Mouse (Mus musculus): ENCODE measurements around the gene Gm49776.
"Not testable (repeated sequence)": the region's sequence is repeated elsewhere in the genome, so short reads cannot be mapped to it uniquely, and the experiment has no call there.

The Gm49776 gene

DNA sequence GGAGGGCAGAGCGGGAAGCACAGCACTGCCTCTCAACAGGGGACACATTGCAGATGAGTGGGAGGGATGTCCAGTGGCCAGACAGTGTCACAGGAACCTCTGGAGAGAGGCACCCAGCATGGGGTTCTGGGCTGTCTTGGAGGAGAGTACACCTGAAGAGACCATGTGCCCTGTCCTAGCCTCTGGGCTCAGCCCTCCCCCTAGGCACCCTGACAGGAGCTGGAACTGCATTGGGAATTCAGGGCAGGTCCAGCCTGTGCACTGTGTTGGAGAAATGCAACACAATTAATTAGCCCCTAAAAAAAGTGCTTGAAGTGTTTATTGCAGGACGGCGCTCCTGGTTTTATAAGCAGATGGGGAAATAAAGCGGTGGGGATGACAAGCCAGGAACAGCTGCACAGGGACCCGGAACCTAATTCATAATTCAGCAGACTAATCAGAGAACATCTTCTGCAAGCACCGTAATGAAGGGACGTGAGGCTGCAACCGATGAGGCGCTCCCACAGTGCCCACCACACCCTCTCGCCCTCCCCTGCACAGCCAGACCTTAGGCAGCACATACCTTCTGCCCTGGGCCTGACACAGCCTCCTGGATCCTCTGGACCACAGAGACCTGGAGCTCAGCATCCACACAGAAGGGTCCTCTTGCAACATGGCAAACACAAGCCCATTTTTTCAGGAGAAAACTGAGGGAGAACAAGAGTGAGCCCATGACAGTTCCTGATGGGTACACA, 59.6 kb downstream of the Gm49776 start:
- no peak for DNase-seq

DNA sequence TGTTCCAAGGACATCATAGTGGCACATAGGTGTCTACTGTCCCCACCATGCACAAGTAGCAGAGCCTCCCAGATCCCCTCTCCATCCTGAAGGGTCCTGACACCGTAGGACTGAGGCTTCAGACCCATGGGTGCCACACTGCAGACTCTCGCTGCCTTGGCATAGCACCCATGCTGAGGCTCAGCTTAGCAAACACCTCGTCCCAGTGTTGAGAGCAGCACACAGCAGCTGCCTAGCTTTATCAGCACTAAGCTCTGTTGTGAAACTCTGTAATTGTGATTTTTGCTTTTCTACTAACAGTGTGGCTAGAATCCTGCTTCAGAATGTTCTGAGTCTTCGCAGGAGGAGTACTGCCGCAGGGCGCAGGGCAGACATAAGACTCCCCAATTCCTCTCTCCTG, 60.2 kb downstream of the Gm49776 start:
- no peak for DNase-seq

DNA sequence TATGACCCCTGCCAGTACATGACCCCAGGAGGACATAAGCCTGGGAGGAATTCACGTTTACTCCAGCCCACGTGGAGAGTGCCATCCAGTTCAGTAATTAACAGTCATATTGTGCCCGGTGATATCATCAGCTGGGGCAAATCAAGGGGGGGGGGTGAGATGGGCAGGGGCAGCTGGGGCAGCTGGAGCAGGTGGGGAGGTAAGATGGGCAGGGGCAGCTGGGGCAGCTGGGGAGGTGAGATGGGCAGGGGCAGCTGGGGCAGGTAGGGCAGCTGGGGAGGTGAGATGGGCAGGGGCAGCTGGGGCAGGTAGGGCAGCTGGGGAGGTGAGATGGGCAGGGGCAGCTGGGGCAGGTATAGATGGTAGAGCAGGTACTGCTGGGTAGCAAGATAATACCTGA, 62.6 kb downstream of the Gm49776 start:
- DNase-seq: not testable (repeated sequence)
